Mouse (Mus musculus) myocyte (in vitro differentiated cells): ENCODE measurements around the gene H2al1a.

Source experiments
- MYOG ChIP-seq, 3 experiments: IDR thresholded peaks; one replicate each; pipeline ENCODE4 v1.6.1; 2011; ENCODE audit warnings: control low read depth in 2 of 3, low read depth in 2 of 3, mild to moderate bottlenecking in 2 of 3; ENCODE audit not compliant: insufficient read length in 2 of 3, control insufficient read depth in 1 of 3, insufficient read depth in 1 of 3
- POLR2A ChIP-seq: IDR thresholded peaks from one replicate; pipeline ENCODE4 v1.6.1; 2011; ENCODE audit warnings: low read depth, mild to moderate bottlenecking, control low read depth, moderate library complexity; ENCODE audit not compliant: insufficient read length
- TCF12 ChIP-seq: IDR thresholded peaks from one replicate; pipeline ENCODE4 v1.6.1; 2011; ENCODE audit warnings: mild to moderate bottlenecking, control low read depth; ENCODE audit not compliant: poor library complexity, insufficient read depth, severe bottlenecking

- TF ChIP-seq TCF12 (no peak), POLR2A (no peak), MYOG (IDR thresholded peaks at IDR 0.05; ENCODE audit: control insufficient read depth in 1 of 3, insufficient read depth in 1 of 3, insufficient read length in 2 of 3, low read depth in 2 of 3) (no peak)
Measured at GRCm38 (mm10) chrX:11345762-11346161, 46.7 kb downstream of the H2al1a start.
